Mouse (Mus musculus): ENCODE data around the gene Rps18.

The Rps18 gene

DNA sequence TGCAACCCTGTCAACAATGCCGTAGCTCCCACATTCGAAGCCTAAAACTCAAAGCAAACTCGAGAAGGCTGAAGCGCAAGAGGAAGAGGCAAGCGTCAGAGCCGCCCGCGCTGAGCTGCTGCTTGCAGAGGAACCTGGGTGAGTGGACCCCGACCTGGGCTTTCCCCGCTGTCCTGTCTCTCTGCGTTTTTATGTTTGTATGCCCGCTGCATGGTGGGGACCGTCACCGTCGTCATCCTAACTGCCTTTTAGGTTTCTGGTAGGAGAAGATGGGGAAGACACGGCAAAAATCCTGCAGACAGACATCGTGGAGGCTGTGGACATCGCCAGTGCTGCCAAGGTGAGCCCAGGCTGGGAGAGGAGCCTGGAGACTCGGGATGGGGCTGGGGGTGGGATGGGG lies 14.4 kb downstream of the Rps18 start:
- DNase-seq = no peak

- DNase-seq = peak; percentile 51
These were observed 14.8 kb downstream of the Rps18 start for GRCm38 (mm10) chr17:33940981-33941380.

- peak; percentile 88 for DNase-seq
These were observed 15.5 kb downstream of the Rps18 start, which contains the start of the genes Pfdn6 and Wdr46 for GRCm38 (mm10) chr17:33940206-33940805. Gene Pfdn6 (minus strand): TSS chr17:33940343. Gene Wdr46 (plus strand): TSS chr17:33940660.

DNA sequence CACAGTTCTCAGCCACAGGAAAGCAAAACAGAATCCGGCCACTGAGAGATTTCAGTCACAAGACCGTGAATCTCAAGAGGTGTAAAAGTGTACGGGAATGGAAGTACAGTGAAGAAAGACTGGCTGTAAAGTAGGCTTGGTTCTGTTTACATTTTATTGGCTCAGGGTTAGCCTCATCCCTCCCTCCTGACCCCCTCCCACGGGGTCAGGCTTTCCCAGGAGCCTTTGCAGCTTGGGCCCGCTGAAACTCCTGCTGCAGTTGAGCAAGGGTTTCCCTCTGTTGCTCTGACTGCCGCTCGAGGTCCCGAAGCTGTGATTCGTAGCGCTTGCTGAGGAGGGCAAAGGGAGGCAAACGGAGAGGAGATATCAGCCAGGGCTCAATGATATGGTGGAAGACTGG lies 17.0 kb downstream of the Rps18 start:
- no peak for DNase-seq

DNA sequence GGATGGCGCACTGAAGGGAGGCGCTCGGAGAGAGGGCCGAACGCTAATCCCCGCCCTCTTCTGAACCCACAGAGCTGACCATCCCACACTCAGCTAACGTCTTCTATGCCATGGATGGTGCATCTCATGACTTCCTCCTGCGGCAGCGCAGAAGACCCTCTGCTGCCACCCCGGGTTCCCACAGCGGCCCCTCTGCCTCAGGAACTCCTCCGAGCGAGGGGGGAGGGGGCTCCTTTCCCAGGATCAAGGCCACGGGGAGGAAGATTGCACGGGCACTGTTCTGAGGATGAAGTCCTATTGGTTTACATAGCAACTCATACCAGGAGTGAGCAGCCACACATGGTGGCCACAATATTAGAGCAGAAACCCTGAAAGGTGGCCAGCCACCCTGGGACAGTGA lies 18.8 kb downstream of the Rps18 start:
- no peak for DNase-seq

- DNase-seq = no peak
These were observed 20.3 kb downstream of the Rps18 start for GRCm38 (mm10) chr17:33935422-33936055.

DNA sequence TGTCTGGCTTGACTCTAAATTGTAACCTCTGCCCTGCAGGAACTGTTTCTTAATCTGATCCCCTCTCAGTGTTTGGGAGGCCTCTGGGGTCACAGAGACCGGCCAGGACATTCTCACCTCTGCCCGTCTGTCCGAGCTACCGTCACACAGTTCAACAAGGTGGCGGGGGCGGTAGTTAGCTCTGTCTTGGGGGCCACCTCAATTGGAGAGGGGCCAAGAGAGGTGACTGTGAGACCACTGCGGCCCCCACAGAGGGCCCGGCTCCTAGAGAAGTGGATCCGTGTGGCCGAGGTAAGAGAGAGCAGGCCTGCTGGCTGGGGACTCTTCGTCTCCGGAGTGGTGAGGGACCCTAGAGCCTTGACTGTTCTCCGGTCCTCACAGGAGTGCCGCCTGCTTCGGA lies 22.8 kb downstream of the Rps18 start:
- DNase-seq = no peak

GRCm38 (mm10) chr17:33932448-33932847 lies 23.4 kb downstream of the Rps18 start:
- no peak for DNase-seq

- DNase-seq = no peak
These were observed 23.9 kb downstream of the Rps18 start for GRCm38 (mm10) chr17:33931947-33932346.

GRCm38 (mm10) chr17:33931159-33931866 lies 24.5 kb downstream of the Rps18 start:
- DNase-seq = no peak

DNA sequence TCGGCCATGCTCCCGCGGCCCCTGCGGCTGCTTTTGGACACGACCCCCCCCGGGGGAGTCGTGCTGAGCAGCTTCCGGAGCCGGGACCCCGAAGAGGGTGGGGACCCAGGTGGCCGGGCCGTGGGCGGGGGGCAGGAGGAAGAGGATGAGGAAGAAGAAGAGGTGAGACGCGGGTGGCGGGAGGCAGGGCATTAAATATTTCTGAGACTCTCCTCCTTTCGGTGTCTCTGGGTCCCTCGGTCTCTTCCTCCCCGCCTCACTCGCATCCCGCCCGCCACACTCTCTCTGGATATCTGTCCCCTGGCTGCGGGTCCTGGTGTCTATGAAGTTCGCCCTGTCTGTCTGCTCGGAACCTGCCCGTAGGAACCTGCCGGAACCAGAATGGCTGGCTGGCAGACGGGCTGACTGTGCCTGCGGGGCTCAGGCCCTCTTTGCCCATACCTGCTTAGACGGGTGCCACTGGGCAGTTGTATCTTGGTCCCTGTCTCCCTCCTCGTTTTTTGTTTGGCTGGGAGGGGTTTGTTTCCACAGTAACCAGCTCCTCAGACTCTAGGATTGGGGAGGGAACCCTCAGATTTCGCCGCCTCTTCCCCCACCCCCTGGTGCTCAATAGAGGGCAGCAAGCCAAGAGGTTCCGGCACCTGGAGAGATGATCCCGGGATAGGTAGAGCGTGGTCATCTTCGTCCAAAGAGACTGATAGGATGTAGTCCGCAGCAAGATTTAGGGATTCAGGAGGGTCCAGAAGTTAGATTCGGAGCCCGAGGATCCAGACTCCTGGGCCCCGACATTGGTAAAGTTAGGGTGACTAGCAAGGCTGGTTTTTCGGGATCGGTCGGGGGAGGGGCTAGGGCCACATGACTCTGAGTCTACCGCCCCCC lies 25.3 kb downstream of the Rps18 start:
- DNase-seq = peak; percentile 85

DNA sequence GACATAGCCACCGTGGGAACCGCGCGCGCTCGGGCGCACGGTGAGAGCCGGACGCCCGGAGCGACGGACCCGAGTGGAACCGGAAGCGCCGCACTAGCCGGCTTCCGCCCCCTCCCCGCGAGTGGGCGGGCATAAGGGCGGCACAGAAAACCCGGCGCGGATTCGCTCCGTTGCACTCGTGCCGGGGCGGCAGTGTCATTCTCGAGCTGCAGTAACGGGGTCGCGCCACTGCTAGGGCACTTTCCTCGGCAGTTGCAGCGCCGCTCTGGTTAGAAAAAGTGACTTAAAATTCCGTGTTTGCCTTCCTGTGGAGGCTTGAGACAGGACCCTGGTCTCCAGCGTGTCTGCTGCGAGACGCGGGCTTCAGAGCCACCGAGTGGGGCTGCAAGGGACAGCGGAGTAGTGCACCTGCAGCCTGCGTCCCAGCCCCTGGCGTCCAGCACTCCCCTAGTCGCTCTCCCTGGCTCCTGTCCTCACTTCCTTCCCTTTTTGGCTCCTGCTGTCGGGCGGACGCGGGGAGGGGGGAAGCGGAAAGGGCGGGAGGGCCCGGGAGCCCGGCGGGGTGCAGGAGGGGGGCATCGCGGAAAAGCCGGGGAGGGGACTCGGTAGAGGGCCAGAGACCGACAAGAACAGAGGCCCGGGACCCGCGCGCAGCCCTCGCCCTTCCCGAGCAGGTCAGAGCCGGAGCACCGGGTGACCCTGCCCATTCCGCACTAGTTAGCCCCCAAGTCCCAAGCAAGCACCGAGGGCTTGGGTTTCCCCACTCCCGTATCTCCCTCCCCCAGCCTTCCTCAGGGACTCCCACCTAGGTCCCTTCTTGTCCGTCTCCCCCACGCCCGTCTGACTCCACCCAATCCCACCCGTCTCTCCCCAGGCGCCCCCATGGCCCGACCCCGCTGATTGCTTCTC lies 26.2 kb downstream of the Rps18 start, which contains the start of gene Rgl2:
Gene Rgl2, plus strand, starts transcription at position 173 of the 909 bp plus-strand sequence.
- peak; percentile 98 for DNase-seq

DNA sequence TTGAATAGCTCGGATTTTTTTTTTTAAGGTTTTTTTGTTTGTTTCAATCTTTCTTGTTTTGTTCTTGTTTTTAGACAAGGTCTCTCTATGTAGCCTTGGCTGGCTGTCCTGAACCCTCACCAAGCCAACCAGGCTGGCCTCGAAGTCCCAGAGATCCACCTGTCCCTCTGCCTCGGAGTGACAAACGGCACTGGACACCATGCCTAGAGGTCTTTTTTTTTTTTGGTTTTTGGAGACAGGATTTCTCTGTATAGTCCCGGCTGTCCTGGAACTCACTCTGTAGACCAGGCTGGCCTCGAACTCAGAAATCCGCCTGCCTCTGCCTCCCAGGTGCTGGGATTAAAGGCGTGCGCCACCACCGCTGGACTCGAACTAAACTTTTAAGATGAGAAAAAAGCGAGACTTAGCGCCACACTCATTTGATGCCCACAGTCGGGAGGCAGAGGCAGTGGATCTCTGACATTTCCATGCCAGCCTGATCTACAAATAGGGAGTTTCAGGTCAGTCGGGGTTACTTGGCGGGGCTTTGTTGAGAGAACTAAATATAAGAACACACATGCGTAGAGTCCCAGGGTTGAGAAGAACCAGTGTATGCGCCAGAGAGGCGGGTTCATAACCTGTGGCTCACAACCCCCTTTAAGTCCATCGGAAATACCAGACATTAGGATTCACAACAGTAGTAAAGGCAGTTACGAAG lies 27.4 kb downstream of the Rps18 start:
- DNase-seq = no peak

DNA sequence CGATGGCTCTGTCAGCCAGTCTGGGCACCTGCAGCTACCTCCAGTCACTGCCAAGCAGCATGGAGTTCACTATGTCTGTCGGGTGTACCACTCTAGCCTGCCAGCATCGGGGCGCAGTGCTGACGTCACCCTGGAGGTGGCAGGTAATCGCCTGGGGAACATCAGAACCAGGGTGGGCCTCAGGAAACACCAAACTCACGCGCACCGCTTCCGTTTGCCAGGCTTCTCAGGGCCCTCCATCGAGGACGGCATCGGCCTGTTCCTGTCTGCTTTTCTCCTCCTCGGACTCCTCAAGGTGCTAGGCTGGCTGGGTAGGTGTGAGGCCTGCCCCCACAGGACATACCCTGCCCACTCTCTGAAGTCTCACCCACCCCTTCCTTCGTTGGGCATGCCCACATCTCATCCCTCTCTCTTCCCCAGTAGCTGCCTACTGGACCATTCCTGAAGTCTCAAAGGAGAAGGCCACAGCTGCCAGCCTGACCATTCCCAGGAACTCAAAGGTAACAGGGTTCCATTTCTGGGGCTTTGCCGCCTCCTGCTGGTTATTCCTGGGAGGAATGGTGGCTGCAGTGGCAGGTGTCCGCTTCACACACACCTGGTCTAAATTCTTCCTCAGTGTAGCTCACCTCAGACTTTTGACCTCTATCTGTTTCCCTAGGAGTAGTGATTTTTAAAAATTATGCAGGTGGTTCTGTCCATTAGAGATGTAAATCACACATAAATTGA lies 29.4 kb downstream of the Rps18 start:
- DNase-seq = no peak

DNA sequence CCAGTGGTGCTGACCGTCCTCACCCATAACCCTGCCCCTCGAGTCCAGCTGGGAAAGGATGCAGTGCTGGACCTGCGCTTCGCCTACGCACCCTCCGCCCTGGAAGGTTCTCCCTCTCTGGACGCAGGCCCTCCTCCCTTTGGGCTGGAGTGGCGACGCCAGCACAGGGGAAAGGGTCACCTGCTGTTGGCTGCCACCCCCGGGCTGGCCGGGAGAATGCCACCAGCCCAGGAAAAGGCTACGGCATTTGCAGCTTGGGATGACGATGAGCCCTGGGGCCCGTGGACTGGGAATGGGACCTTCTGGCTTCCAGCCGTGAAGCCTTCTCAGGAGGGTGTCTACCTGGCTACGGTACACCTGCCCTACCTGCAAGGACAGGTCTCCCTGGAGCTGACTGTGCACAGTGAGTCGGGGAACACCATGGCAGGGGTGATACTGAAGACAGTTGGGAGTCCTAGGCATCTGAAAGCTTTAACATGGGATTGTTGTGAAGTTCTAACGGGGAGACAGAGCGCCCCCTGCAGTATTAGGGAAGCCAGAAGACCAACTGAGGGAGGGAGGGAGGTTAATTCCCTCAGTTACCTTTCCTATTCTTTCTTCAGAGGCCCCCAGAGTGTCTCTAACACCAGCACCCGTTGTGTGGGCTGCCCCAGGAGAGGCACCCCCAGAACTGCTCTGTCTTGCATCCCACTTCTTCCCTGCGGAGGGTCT lies 30.2 kb downstream of the Rps18 start:
- no peak for DNase-seq

DNA sequence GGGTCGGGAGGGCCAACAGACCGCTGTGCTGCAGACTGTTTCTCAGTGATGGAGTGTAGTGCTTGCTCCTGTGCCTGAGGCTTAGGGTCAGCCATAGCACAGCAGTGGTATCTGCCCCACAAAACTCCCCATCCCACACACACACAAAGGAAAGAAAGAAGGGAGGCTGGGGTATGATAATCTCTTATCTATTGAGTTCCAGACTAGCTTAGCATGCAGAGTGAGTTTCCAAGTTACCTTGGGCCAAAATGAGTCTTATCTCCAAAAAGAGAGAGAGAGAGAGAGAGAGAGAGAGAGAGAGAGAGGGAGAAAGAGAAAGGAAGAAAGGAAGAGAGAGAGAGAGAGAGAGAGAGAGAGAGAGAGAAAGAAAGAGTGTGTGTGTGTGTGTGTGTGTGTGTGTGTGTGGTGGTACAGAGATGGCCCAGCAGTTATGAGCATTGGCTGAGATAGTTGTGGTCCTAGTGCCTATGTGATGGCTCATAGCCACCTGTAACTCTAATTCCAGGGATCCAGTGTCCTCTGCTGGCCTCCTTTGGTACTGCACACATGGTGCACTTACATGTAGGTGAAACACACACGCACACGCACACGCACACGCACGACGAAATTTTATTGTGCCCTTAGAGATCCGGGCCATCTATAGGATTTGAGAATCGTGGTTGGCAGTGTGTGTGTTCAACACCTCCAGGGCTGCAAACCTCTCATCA lies 31.1 kb downstream of the Rps18 start:
- DNase-seq = peak; percentile 64

DNA sequence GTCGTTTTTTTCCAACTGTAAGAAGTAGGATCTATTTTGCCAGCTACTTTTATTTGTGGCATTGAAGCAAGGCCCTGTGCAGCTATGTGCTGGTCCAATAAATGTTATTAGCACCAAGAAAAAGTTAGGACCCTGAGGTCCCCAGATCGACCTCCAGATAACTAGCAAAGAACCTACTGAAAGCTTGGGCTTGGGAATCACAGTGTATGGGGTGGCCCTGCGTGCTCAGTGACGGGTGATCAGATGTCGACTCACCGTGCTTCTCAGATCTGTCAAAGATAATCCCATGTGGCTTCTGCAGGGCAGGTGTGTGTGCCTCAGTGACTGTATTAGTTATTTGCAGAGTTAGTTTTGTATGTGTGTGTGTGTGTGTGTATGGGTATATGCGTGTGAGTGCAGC lies 34.4 kb downstream of the Rps18 start:
- DNase-seq = no peak

- peak; percentile 90 for DNase-seq
These were observed 35.3 kb downstream of the Rps18 start for GRCm38 (mm10) chr17:33920282-33921097.
